Mouse (Mus musculus) erythroblast, embryonic 14.5 days (primary cell): Measurements from ENCODE around the gene Gm20738. TPM values are rescaled to one million over a fixed set of nuclear protein-coding genes. Genes with fewer than 3 reads are reported as not detected.
"Not testable (repeated sequence)": the region's sequence is repeated elsewhere in the genome, so short reads cannot be mapped to it uniquely, and the experiment has no call there.

ENCODE experiments used
- H3K27me3 ChIP-seq: 2 replicates; pipeline ENCODE4 v1.6.1; 2012; ENCODE audit warnings: inconsistent platforms; ENCODE audit not compliant: control insufficient read depth
- H3K36me3 ChIP-seq: 2 replicates; pipeline ENCODE4 v1.6.1; 2012; ENCODE audit warnings: mild to moderate bottlenecking, inconsistent platforms; ENCODE audit not compliant: control insufficient read depth
- H3K4me1 ChIP-seq: 2 replicates; pipeline ENCODE4 v1.6.1; 2012; ENCODE audit warnings: inconsistent platforms; ENCODE audit not compliant: control insufficient read depth
- H3K4me3 ChIP-seq: replicated peaks from 2 replicates; pipeline ENCODE3; 2012; ENCODE audit warnings: moderate library complexity, mild to moderate bottlenecking, inconsistent platforms
- H3K9me3 ChIP-seq: 2 replicates; pipeline ENCODE4 v1.6.1; 2012; ENCODE audit warnings: low read length, inconsistent platforms, mixed read lengths; ENCODE audit not compliant: control insufficient read depth
- polyA plus RNA-seq: library from polyadenylated mRNA; stranded (reverse); fragments of >175 nt; gene quantifications from 2 replicates; pipeline ENCODE4 v1.2.3, GENCODE M21; 2012

Gene Gm20738
- not detected in 2 replicates for polyA plus RNA-seq

- H3K4me1 ChIP-seq, H3K36me3 ChIP-seq, H3K4me3 ChIP-seq, H3K27me3 ChIP-seq, H3K9me3 ChIP-seq: not testable (repeated sequence)
Observed at GRCm38 (mm10) chrY:37957511-37957910, at the start of gene Gm20738. TSS of gene Gm20738 (plus strand) at chrY:37957811.
